Mouse (Mus musculus): ENCODE measurements around the gene Wfdc12. TPM values are rescaled to one million over a fixed set of nuclear protein-coding genes. Genes with fewer than 3 reads are reported as not detected.
A peak's percentile ranks its signal among the peaks of the same experiment; 100 is the strongest.

Gene Wfdc12
- polyA plus RNA-seq, 1 experiment = not detected

DNA sequence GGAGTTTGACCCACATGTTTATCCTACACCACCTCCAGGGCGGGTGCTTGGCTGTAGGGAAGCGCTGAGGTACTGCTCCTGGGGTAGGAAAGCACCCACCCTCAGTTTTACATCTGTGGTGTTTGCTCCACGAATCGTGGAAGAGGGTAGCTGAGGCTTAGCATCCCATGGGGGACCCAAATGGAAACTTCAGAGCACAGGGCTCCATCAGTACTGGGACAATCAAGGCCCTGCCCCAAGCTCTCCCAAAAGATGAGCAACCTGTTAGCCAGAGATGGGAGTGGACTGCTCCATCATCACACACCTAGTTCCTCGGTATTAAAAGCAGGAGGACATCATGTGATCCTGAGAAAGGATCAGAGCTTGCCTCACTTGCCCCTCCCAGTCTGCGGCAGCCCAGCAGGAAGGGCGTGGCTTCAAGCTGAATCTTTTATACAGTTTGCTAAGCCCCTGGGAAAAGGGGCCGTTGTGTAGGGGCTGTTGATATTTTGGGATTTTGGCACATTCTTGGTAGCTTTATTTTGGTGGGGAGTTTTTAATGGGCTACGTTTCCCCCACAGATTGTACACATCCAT is 6.2 kb downstream of the Wfdc12 start:
- H3K4me1 ChIP-seq (ENCODE audit: control insufficient read depth, insufficient read depth, low read length) = no peaks in the 10 kb centered on the region
- WGBS = 33% methylated on average over 9 of the region's 9 CpGs
- TF ChIP-seq POLR2A (IDR thresholded peaks at IDR 0.05; ENCODE audit: borderline replicate concordance, control insufficient read depth, low read depth, low read length) (no peak), CTCF (IDR thresholded peaks at IDR 0.05; ENCODE audit: control insufficient read depth, insufficient read depth, low read length) (no peak)
- H3K27ac ChIP-seq (ENCODE audit: control insufficient read depth, insufficient read depth, low read depth, low read length, poor library complexity) = no peak overlapping the region
- no peak overlapping the region for H3K4me3 ChIP-seq (replicated peaks; ENCODE audit: control insufficient read depth, low read depth, low read length)

- TF ChIP-seq POLR2A (IDR thresholded peaks at IDR 0.05; ENCODE audit: borderline replicate concordance, control insufficient read depth, low read depth, low read length) (no peak), CTCF (IDR thresholded peaks at IDR 0.05; ENCODE audit: control insufficient read depth, insufficient read depth, low read length) (no peak)
- Histone ChIP-seq H3K4me1 (ENCODE audit: control insufficient read depth, insufficient read depth, low read length) (no peaks in the 10 kb centered on the region), H3K27ac (ENCODE audit: control insufficient read depth, insufficient read depth, low read depth, low read length, poor library complexity) (no peak overlapping the region), H3K4me3 (replicated peaks; ENCODE audit: control insufficient read depth, low read depth, low read length) (no peak overlapping the region)
- WGBS = 86% methylated on average over 9 of the region's 9 CpGs
These were observed 7.1 kb downstream of the Wfdc12 start for GRCm38 (mm10) chr2:164183340-164183739.

DNA sequence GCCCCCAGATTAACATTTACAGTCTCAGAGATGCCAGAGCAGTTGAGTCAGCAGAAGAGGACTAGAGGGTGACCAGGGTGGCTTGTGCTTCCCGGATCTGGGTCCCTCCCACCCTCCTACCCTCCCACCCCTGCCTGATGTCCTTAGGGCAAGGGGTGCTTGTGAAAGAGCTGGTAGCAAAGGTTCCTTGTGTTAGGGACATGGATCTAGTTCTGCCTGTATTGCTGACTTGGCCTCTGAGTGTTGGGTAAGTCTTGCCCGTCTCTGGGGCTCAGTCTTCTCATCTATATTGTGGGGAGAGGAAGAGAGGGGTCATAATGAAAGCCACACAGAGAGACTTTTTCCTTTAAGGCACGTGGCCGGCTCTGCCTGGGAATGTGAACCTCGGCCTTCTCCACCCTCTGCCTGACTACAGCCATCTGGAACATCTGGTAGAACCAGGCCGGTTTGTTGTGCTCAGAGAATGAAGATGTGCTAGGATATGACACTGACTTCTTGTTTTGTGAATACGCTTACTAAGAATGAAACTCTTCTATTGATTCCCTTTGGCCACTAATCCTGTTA is 7.6 kb downstream of the Wfdc12 start, which contains the start of gene Wfdc5:
Wfdc5 (minus strand) TSS at position 51 of the 564 bp plus-strand sequence.
- no peak within 1 kb of the TSS for H3K27ac ChIP-seq (ENCODE audit: control insufficient read depth, insufficient read depth, low read depth, low read length, poor library complexity)
- no peaks in the 10 kb centered on the region for H3K4me1 ChIP-seq (ENCODE audit: control insufficient read depth, insufficient read depth, low read length)
- no peak for TF ChIP-seq CTCF (IDR thresholded peaks at IDR 0.05; ENCODE audit: control insufficient read depth, insufficient read depth, low read length)
- WGBS = 76% methylated on average over 7 of the region's 7 CpGs
- H3K4me3 ChIP-seq (replicated peaks; ENCODE audit: control insufficient read depth, low read depth, low read length) = no peak within 1 kb of the TSS

DNA sequence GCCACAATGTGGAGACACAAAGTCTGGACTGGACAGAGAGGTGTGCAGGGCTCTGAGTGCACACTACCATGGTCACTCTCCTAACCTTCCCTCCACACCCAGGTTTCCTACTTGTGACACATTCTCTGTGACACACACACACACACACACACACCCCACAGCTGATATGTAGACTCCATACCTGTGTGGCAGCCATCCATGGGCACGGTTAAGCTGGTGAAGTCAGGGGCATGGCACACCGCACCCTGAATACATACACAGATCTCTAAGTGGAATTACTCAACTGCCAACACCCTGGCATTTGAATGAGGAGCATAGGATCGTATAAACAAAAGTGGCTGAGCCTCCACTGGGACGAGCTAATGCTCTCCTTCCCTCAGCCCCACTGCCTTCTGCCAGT is 9.6 kb downstream of the Wfdc12 start:
- no peak overlapping the region for H3K4me3 ChIP-seq (replicated peaks; ENCODE audit: control insufficient read depth, low read depth, low read length)
- TF ChIP-seq CTCF (IDR thresholded peaks at IDR 0.05; ENCODE audit: control insufficient read depth, insufficient read depth, low read length) (no peak), POLR2A (IDR thresholded peaks at IDR 0.05; ENCODE audit: borderline replicate concordance, control insufficient read depth, low read depth, low read length) (no peak)
- WGBS = 70% methylated on average over 4 of the region's 4 CpGs
- H3K4me1 ChIP-seq (ENCODE audit: control insufficient read depth, insufficient read depth, low read length) = no peaks in the 10 kb centered on the region
- H3K27ac ChIP-seq (ENCODE audit: control insufficient read depth, insufficient read depth, low read depth, low read length, poor library complexity) = no peak overlapping the region

- 30% methylated on average over 3 of the region's 3 CpGs for WGBS
- Histone ChIP-seq H3K27ac (ENCODE audit: control insufficient read depth, insufficient read depth, low read depth, low read length, poor library complexity) (no peak overlapping the region), H3K4me3 (replicated peaks; ENCODE audit: control insufficient read depth, low read depth, low read length) (no peak overlapping the region), H3K4me1 (ENCODE audit: control insufficient read depth, insufficient read depth, low read length) (no peaks in the 10 kb centered on the region)
- TF ChIP-seq CTCF (IDR thresholded peaks at IDR 0.05; ENCODE audit: control insufficient read depth, insufficient read depth, low read length) = peak; percentile 31; the same call in 1 of the 2 replicates
- no peak for TF ChIP-seq POLR2A (IDR thresholded peaks at IDR 0.05; ENCODE audit: borderline replicate concordance, control insufficient read depth, low read depth, low read length)
These were observed 10.3 kb downstream of the Wfdc12 start for GRCm38 (mm10) chr2:164180124-164180523.

DNA sequence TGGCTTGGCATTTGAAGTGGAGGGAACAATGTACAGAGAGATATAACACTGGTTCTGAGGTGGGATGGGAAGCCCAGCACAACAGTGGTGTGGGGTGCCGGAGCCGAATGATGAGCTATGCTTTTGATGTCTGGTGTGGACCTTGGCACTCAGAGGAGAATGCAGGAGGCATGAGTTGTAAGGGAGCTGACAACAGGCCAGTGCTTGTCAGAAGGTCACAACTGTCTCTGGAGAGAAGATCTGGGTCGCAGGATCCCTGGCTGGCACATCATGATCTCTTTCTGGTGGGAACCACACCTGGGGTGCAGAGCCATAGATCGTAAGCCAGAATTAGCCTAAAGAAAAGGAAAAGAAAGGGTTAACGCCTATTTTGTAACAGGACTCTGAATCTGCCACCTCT is 12.6 kb downstream of the Wfdc12 start:
- WGBS = 82% methylated on average over 5 of the region's 5 CpGs
- no peak overlapping the region for H3K27ac ChIP-seq (ENCODE audit: control insufficient read depth, insufficient read depth, low read depth, low read length, poor library complexity)
- no peak overlapping the region for H3K4me3 ChIP-seq (replicated peaks; ENCODE audit: control insufficient read depth, low read depth, low read length)
- TF ChIP-seq POLR2A (IDR thresholded peaks at IDR 0.05; ENCODE audit: borderline replicate concordance, control insufficient read depth, low read depth, low read length) (no peak), CTCF (IDR thresholded peaks at IDR 0.05; ENCODE audit: control insufficient read depth, insufficient read depth, low read length) (no peak)
- no peaks in the 10 kb centered on the region for H3K4me1 ChIP-seq (ENCODE audit: control insufficient read depth, insufficient read depth, low read length)

GRCm38 (mm10) chr2:164175850-164176249 is 14.6 kb downstream of the Wfdc12 start:
- Histone ChIP-seq H3K27ac (ENCODE audit: control insufficient read depth, insufficient read depth, low read depth, low read length, poor library complexity) (no peak overlapping the region), H3K4me3 (replicated peaks; ENCODE audit: control insufficient read depth, low read depth, low read length) (no peak overlapping the region), H3K4me1 (ENCODE audit: control insufficient read depth, insufficient read depth, low read length) (no peaks in the 10 kb centered on the region)
- 21% methylated on average over 3 of the region's 3 CpGs for WGBS
- TF ChIP-seq CTCF (IDR thresholded peaks at IDR 0.05; ENCODE audit: control insufficient read depth, insufficient read depth, low read length) (no peak), POLR2A (IDR thresholded peaks at IDR 0.05; ENCODE audit: borderline replicate concordance, control insufficient read depth, low read depth, low read length) (no peak)

- TF ChIP-seq CTCF (IDR thresholded peaks at IDR 0.05; ENCODE audit: control insufficient read depth, insufficient read depth, low read length) = no peak
- no peak for TF ChIP-seq POLR2A (IDR thresholded peaks at IDR 0.05; ENCODE audit: borderline replicate concordance, control insufficient read depth, low read depth, low read length)
- no peak overlapping the region for H3K4me3 ChIP-seq (replicated peaks; ENCODE audit: control insufficient read depth, low read depth, low read length)
- no peaks in the 10 kb centered on the region for H3K4me1 ChIP-seq (ENCODE audit: control insufficient read depth, insufficient read depth, low read length)
- H3K27ac ChIP-seq (ENCODE audit: control insufficient read depth, insufficient read depth, low read depth, low read length, poor library complexity) = no peak overlapping the region
- WGBS = 59% methylated on average over 8 of the region's 8 CpGs
These were observed 15.6 kb downstream of the Wfdc12 start for GRCm38 (mm10) chr2:164174649-164175395.
